Mouse (Mus musculus): ENCODE measurements around the gene Rpl37.
"Not testable (repeated sequence)": the region's sequence is repeated elsewhere in the genome, so short reads cannot be mapped to it uniquely, and the experiment has no call there.

The Rpl37 gene

GRCm38 (mm10) chr15:5121535-5122313, 5.3 kb downstream of the Rpl37 start:
- DNase-seq (ENCODE audit: low read depth, low spot score): peak; percentile 67

DNA sequence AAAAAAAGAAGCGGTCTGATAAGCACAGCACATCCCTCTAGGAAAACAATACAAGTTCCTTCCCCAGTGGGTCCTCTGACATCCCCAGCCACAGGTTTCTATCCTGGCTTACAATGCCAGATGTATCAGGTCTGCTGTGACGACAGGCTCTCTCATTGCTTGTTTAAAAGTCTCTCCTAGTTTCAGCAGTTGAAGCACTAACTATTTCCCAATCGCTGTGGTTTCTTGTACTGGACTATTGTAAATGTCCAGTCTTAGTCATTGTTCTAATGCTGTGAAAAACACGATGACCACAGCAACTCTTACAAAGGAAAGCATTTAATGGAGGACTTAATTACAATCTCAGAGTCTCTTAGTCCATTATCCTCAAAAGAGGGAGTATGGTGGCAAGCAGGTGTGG, 10.0 kb downstream of the Rpl37 start:
- no peak for DNase-seq (ENCODE audit: low read depth, low spot score)

DNA sequence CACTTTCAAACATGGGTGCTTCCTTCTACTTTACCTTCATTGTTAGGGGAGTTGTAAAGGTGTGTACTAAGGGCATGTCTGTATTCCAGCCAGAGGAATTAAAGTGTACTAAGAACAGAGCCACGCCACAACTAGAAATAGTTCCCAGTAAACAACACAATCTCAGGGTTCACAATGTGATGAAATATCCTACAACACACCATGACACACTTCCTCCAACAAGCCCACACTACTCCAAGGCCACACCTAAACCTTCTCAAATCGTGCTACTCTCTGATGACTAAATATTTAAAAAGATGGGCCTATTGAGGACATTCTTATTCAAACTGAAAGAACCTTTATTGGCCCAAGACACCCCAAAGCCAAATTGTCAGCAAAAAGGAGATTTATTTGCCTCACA, 11.0 kb downstream of the Rpl37 start:
- DNase-seq (ENCODE audit: low read depth, low spot score): no peak

DNA sequence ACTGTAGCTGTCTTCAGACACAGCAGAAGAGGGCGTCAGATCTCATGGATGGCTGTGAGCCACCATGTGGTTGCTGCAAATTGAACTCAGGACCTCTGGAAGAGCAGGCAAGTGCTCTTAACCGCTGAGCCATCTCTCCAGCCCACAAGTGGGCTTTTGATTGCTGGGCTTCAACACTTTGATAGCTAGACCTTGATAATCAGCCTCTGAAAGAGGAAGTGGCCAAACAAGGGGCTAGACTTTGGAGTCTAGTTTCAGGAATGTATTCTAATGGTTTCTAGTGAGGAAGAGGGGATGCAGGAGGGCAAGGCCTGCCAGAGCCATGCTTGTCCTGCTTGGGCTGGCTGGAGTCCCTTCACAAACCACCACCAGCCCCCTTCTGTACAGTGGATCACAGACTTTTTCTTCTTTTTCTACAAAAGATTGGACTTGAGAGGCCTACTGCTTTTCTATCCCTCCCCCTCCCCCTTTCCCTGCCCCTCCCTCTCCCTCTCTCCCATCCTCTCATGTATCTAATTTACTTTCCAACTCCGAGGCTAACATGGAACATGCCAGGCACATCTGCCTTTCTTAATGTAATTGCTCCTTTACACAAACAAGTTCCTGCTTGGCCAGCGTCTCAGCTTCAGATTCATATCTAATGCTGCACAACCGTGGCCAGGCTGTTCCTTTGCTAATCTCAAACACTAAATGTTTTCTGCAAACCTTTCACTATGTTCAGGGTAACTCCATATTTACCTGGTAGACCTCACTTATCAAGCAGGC, 11.9 kb downstream of the Rpl37 start:
- DNase-seq (ENCODE audit: low read depth, low spot score): no peak

- no peak for DNase-seq (ENCODE audit: low read depth, low spot score)
Measured at GRCm38 (mm10) chr15:5129111-5129805, 12.8 kb downstream of the Rpl37 start.

GRCm38 (mm10) chr15:5130887-5131668, 14.6 kb downstream of the Rpl37 start:
- DNase-seq (ENCODE audit: low read depth, low spot score): not testable (repeated sequence)

DNA sequence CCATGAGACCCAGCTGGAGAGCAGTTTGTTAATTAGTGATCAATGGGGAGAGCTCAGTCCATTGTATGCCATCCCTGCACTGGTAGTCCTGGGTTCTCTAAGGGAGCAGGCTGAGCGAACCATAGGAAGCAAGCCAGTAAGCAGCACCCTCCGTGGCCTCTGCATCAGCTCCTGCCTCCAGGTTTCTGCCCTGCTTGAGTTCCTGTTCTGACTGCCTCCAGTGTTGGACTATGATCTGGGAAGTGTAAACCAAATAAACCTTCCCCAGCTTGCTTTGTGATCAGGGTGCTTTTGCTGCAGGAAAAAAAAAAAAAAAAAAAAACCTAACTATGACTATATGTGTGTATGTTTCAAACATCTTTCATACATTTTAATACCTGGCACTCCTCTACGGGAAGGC, 16.9 kb downstream of the Rpl37 start:
- DNase-seq (ENCODE audit: low read depth, low spot score): no peak

DNA sequence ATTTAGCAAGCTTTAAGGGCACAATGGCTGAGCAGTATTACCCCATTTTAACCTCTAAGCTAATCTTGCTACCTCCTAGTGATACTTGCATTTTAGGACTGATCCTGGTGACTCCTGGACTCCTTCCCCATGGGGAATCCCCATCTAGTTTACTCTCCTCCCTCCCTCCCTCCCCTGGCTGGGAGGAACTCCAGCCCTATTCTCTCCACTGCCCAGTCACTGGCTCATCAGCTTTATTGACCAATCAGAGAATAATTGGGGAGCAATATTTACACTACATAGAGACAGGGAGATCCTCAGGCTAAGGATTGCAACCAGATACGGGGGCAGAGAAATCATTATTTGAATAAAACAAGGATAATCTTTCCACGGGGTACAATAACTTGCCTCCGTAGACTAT, 17.7 kb downstream of the Rpl37 start:
- DNase-seq (ENCODE audit: low read depth, low spot score): no peak

DNA sequence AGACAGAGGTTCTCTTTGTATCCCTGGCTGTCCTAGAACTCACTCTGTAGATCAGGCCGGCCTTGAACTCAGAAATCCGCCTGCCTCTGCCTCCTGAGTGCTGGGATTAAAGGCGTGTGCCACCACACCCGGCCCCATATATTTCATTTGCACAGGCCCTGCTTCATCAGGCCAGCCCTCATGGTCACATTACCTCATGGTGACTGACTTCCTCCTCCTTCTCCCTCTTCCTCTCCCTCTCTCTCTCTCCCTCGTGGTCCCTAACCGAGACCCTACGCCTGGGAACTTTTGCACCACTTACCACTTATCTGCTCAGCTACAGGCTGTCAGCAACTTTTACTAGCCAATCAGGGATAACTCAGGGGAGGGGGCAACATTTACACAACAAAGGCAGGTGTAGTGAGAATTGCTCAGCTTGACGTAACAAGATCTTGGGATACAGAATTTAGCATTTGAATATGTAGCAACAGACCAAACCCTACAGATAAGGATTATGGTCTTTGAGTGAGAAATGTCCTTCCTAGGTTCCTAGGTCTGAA, 18.6 kb downstream of the Rpl37 start:
- peak; percentile 93 for DNase-seq (ENCODE audit: low read depth, low spot score)

DNA sequence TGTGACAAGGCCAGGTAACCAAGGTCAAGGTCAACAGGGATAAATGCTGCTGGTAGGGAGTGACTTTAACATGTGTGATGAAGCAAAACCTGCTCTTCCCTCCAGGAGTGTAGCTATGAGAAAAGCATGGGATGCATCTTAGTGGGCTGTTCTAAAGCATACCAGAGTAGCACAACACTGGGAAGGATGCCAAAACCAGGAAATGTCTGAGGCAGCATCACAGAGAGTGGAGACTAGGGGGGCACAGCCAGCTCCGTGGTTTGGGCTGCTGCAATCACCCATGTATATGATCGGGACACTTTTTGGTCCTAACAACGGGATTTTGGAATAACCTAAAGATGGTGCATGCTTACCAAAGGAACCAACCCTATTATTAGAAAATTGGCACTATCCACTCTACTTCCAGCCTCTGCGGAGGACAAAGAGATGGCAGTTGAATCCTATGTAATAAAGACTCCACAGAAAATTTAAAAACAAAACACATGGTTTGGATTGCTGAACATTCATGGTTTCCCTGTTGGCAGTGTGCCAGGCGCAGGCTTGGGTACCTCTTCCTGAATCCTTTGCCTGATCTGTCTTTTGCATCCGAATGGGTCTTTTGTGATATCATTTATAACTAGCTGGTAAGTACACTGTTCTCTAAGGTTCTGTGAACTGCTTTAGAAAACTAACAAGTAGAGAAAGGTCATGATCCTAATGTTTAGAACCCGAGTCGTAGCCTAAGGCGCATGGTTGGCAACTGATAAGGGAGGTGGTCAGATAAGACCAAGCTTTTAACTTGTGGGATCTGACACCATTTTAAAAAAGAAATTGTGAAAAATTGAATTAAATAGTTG, 21.8 kb downstream of the Rpl37 start:
- no peak for DNase-seq (ENCODE audit: low read depth, low spot score)

GRCm38 (mm10) chr15:5139366-5139765, 22.9 kb downstream of the Rpl37 start:
- DNase-seq (ENCODE audit: low read depth, low spot score): no peak

DNA sequence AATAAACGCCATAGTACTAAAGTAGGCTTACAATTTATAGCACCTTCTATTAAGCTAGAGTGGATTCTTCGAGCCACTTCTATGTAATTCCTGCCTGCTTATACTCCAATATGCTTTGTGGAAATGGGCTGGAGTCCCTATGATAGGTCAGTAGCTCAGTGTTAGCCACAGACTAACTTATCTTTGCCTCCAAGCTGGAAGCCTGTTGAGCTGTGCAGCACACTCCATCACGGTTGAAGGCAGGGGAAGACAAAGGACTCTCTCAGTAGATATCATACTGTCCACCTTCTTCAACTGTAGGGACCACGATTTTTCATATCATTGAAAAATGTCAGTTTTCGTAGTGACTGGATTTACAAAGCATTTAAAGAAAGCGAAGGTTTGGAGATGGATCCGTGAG, 23.4 kb downstream of the Rpl37 start:
- DNase-seq (ENCODE audit: low read depth, low spot score): no peak

DNA sequence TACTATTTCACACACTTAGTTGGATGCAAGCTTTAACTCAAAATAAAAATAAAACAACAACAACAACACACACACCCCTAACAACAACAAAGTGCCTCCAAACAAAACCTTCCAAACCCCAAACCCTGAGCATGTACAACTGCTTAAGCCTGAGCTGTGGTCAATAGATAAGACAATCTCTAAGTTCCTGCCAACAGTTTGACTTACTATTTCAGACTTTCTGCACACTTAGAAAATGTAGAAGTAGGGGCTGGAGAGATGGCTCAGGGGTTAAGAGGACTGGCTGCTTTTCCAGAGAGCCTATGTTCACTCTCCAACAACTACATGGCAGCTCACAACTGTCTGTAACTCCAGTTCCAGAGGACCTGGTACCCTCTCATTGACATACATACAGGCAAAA, 23.9 kb downstream of the Rpl37 start:
- no peak for DNase-seq (ENCODE audit: low read depth, low spot score)

GRCm38 (mm10) chr15:5142047-5142446, 25.6 kb downstream of the Rpl37 start:
- DNase-seq (ENCODE audit: low read depth, low spot score): no peak

- no peak for DNase-seq (ENCODE audit: low read depth, low spot score)
Measured at GRCm38 (mm10) chr15:5142714-5143113, 26.3 kb downstream of the Rpl37 start.

- peak; percentile 61 for DNase-seq (ENCODE audit: low read depth, low spot score)
Measured at GRCm38 (mm10) chr15:5143361-5144020, 27.0 kb downstream of the Rpl37 start, which contains the start of gene Prkaa1. Gene Prkaa1, plus strand, starts transcription at chr15:5143861.

GRCm38 (mm10) chr15:5144021-5144778, 27.8 kb downstream of the Rpl37 start:
- DNase-seq (ENCODE audit: low read depth, low spot score): peak; percentile 63

GRCm38 (mm10) chr15:5145196-5145945, 28.9 kb downstream of the Rpl37 start:
- no peak for DNase-seq (ENCODE audit: low read depth, low spot score)
